Mouse (Mus musculus) midbrain, embryonic 11.5 days (tissue): ENCODE measurements around the gene Specc1. TPM values are rescaled to one million over a fixed set of nuclear protein-coding genes. Genes with fewer than 3 reads are reported as not detected.
A peak's percentile ranks its signal among the peaks of the same experiment; 100 is the strongest.

Experiments
- ATAC-seq: fragments of 200-750 bp; cut with Nextera tagmentation; 2 replicates; pipeline ENCODE4 v1.8.0; 2017; ENCODE audit warnings: moderate TSS enrichment, moderate library complexity; ENCODE audit not compliant: low FRiP score
- DNase-seq: peaks from one replicate; pipeline ENCODE4 v3.0.0; 2015; ENCODE audit warnings: low spot score; ENCODE audit errors: missing footprints
- H3K27ac ChIP-seq: fragments of 300-500 bp; sonication (generic); 2 replicates; pipeline ENCODE4 v1.5.1; 2014; ENCODE audit warnings: low read depth, low read length
- H3K27me3 ChIP-seq: fragments of 300-500 bp; sonication (generic); 2 replicates; pipeline ENCODE4 v1.6.1; 2014; ENCODE audit warnings: mild to moderate bottlenecking, low read length, moderate library complexity, mixed read lengths; ENCODE audit not compliant: control insufficient read depth, insufficient read depth
- H3K36me3 ChIP-seq: fragments of 300-500 bp; sonication (generic); 2 replicates; pipeline ENCODE4 v1.6.1; 2014; ENCODE audit warnings: mild to moderate bottlenecking, low read length, moderate library complexity, mixed read lengths; ENCODE audit not compliant: control insufficient read depth, insufficient read depth
- H3K4me1 ChIP-seq: fragments of 300-500 bp; sonication (generic); 2 replicates; pipeline ENCODE4 v1.6.1; 2014; ENCODE audit warnings: low read length; ENCODE audit not compliant: control insufficient read depth, insufficient read depth
- H3K4me2 ChIP-seq: fragments of 300-500 bp; sonication (generic); 2 replicates; pipeline ENCODE4 v1.6.1; 2014; ENCODE audit warnings: mild to moderate bottlenecking, moderate library complexity
- H3K4me3 ChIP-seq: fragments of 300-500 bp; sonication (generic); 2 replicates; pipeline ENCODE4 v1.5.1; 2014; ENCODE audit warnings: low read depth, low read length
- H3K9ac ChIP-seq: fragments of 300-500 bp; sonication (generic); 2 replicates; pipeline ENCODE4 v1.6.1; 2014; ENCODE audit warnings: low read length
- H3K9me3 ChIP-seq: fragments of 300-500 bp; sonication (generic); 2 replicates; pipeline ENCODE4 v1.6.1; 2016; ENCODE audit warnings: low read length; ENCODE audit not compliant: control insufficient read depth
- WGBS: fragments of 180-500 bp; shearing (Covaris S2); extraction: QIAGEN DNeasy Blood & Tissue Kit; methylation state at CpG from one replicate; pipeline ENCODE4 v1.1.7; 2014; 5-methylcytosine and 5-hydroxymethylcytosine counted together
- polyA plus RNA-seq: library from polyadenylated mRNA; unstranded; fragments of >200 nt; fragmentation: Nextera tagmentation; extraction: Ambion mirVana; gene quantifications from 2 replicates; pipeline ENCODE4 v1.2.1, GENCODE M21; 2014

Specc1 gene
- polyA plus RNA-seq, 1 experiment from 2014 or later = 15.8 TPM

DNA sequence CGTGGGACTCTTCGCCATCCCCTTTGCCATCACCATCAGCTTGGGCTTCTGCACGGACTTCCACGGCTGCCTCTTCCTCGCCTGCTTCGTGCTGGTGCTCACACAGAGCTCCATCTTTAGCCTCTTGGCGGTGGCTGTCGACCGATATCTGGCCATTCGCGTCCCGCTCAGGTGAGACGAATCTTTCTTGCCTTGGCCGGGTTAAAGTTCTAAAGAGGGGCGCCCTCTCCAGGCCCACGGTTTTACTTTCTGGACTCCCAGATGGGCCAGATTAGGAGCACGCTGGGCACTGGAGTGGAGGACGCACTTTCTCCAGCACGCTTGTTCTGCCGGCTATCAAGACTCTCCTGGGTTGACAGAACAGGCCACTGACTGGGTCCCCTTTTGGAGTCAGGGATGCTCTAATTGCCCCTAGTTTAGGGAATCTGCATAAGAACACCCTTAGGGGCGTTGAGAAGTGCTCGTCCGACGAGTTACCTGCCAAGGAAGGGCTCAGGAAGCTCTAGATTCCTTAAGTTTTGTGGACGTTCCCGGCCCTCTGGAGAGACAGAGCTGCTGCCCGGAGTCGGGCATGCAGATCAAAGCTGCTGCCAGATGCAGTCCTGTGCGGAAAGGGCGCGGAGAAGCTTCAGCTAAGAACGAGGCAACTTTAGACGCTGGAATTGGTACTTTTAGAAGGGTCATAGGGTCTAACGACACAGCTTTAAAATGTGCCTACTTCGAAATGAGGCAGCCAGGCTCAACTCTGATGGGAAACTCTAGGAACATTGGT lies 292.9 kb downstream of the Specc1 start:
- ATAC-seq = peak; percentile 10
- DNase-seq = peak; percentile 96

DNA sequence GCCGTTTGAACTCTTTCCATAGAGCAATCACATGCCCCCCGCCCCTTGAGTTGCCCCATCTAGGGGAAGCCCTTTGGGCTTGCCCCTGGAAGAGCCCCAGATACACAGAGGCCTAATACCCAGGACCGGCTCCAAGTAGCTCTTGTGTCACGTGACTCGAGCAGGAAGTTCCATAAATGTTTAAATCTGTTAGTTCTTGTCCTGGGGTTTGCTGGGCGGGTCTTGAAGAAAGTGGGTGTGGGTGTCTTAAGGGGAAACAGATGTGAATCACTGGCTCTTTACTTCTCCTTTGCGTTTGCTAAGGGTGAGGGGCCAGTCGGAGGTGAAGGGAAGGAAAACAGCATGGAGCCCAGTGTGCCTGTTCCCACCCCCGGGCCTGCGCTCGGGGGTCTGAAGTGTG lies 294.5 kb downstream of the Specc1 start:
- H3K4me2 ChIP-seq = peak overlapping the region; percentile 4; the same call in 1 of the 2 replicates
- peak; percentile 87 for DNase-seq

More for the DNA sequence above, 292.9 kb downstream of the Specc1 start:
- Histone ChIP-seq H3K4me1 (peaks cover 6% of the 10 kb centered on the region; the same call in 1 of the 2 replicates), H3K4me3 (peak overlapping the region; percentile 45), H3K9me3 (no peaks in the 10 kb centered on the region), H3K9ac (peak overlapping the region; percentile 37), H3K27me3 (peaks cover 27% of the 10 kb centered on the region), H3K4me2 (peak overlapping the region; percentile 99), H3K27ac (no peak overlapping the region), H3K36me3 (no peaks in the 10 kb centered on the region)
- WGBS = 3% methylated on average over 35 of the region's 35 CpGs

DNA sequence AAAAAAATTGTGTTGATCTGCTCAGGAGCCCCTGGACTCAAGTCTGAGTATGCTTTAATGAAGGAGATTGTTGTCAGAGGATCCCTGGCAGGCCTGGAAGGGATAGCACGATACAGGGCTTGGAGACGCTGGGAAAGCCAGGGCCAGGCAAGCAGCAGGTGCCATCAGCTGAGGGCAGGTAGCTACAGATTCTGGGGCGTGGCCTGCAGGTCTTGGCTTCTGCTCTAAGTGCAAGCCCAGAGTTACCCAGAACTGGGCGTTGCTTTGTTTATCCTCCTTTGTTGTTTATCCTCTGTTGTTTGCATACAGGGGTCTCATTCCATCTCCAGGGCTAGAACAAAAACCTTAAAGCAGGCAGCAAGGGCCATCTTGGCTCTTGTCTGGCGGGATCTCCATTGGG lies 296.8 kb downstream of the Specc1 start:
- Histone ChIP-seq H3K9me3 (no peaks in the 10 kb centered on the region), H3K4me1 (0 out of 2 replicates have a peak, but pooled peaks cover 3% of the 10 kb centered on the region), H3K27me3 (peaks cover 20% of the 10 kb centered on the region), H3K36me3 (no peaks in the 10 kb centered on the region), H3K4me2 (no peak overlapping the region), H3K9ac (no peak overlapping the region), H3K4me3 (no peak overlapping the region), H3K27ac (no peak overlapping the region)
- no peak for DNase-seq
- ATAC-seq = no peak
- 79% methylated on average over 5 of the region's 5 CpGs for WGBS

More for the DNA sequence above, 294.5 kb downstream of the Specc1 start:
- Histone ChIP-seq H3K4me3 (no peak overlapping the region), H3K9ac (no peak overlapping the region), H3K27me3 (peaks cover 27% of the 10 kb centered on the region), H3K27ac (no peak overlapping the region), H3K4me1 (peaks cover 6% of the 10 kb centered on the region; the same call in 1 of the 2 replicates), H3K36me3 (no peaks in the 10 kb centered on the region), H3K9me3 (no peaks in the 10 kb centered on the region)
- WGBS = 73% methylated on average over 11 of the region's 11 CpGs
- no peak for ATAC-seq

DNA sequence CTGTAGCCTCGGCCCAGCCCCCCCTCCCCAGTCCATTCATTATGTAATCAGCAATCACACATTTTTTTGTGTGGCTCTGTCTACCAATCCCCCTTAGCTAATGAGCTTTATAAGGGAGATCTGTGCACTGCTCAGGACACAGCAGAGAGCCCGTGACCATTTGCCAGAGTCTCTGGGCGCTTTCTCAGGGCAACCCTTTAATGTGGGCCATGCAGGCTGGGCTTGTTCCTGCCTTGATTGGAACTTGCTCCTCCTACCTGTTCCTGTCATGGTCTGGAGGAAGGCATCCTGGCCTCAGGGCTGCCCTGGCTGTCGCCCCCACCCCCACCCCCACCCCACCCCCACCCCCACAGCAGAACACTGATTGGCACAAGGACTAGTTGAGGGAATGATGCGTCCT lies 302.7 kb downstream of the Specc1 start:
- Histone ChIP-seq H3K27me3 (no peaks in the 10 kb centered on the region), H3K9ac (no peak overlapping the region), H3K4me1 (no peaks in the 10 kb centered on the region), H3K4me2 (no peak overlapping the region), H3K27ac (no peak overlapping the region), H3K9me3 (no peaks in the 10 kb centered on the region), H3K4me3 (no peak overlapping the region), H3K36me3 (no peaks in the 10 kb centered on the region)
- 56% methylated on average over 5 of the region's 5 CpGs for WGBS
- ATAC-seq = no peak
- DNase-seq = peak; percentile 80

DNA sequence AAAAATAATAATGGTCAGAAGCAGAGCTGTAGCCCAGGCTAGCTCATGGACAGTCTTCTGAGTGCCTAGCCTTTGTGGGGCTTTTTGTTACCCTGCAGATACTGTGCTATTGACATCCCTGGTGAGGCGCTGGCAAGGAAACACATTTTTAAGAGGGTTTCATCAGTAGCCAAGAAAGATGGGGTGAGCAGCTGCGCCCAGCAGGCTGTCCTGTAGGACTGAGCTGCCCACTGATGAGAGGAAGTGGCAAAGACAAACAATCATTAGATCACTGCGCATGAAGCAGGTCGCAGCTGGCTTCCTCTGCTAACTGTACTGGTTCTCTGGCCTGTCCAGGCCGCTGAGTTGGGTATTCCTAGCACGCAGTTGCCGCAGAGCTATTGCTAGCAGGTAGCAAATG lies 307.0 kb downstream of the Specc1 start:
- no peaks in the 10 kb centered on the region for H3K27me3 ChIP-seq
- no peak overlapping the region for H3K4me3 ChIP-seq
- H3K27ac ChIP-seq = no peak overlapping the region
- DNase-seq (peak; percentile 57), ATAC-seq (no peak)
- H3K4me2 ChIP-seq = no peak overlapping the region
- peaks cover 8% of the 10 kb centered on the region for H3K4me1 ChIP-seq
- H3K9me3 ChIP-seq = no peaks in the 10 kb centered on the region
- H3K9ac ChIP-seq = no peak overlapping the region
- 84% methylated on average over 7 of the region's 7 CpGs for WGBS
- H3K36me3 ChIP-seq = no peaks in the 10 kb centered on the region

DNA sequence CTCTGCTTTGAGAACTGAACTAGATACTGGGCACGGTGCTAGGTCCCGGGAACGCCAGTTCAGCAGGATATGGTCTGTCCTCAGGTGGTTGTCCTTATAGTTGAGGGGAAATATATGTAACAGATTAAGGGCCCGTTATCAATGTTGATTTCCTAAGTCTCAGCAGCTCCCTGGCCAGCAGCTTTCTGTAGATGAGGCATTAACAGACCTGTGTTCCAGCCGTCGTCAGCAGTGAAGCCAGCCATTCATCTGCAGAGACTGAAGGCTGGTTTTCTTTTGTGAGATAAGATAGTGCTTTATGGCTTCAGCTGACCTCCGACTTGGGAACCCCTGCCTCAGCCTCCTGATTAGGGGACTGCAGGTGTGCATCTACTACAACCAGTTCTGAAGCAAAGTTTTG lies 307.5 kb downstream of the Specc1 start:
- H3K4me1 ChIP-seq = peaks cover 8% of the 10 kb centered on the region
- H3K4me3 ChIP-seq = no peak overlapping the region
- no peak overlapping the region for H3K4me2 ChIP-seq
- no peaks in the 10 kb centered on the region for H3K27me3 ChIP-seq
- peak; percentile 60 for DNase-seq
- no peaks in the 10 kb centered on the region for H3K36me3 ChIP-seq
- H3K9ac ChIP-seq = no peak overlapping the region
- H3K27ac ChIP-seq = no peak overlapping the region
- ATAC-seq = no peak
- no peaks in the 10 kb centered on the region for H3K9me3 ChIP-seq
- 70% methylated on average over 7 of the region's 7 CpGs for WGBS

DNA sequence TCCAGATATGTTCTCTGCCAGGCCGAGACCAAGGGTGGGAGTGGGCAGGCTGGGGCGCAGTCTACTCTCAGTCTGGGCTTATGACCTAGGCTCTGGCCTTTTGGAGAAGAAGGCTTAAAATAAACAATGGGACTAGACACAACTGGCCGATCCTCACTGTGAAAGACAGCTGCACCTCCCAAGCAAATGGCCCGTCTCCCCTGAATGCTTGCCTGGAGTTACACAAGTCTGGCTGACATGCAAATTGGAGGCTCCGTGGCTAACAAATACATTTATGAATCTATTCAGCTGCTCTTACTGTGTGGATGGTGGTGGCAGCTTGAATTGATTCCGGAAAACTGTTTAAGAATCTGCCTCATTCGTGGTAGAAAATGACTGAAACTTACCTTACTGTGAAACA lies 309.1 kb downstream of the Specc1 start:
- H3K27ac ChIP-seq = no peak overlapping the region
- H3K9ac ChIP-seq = 0 out of 2 replicates have a peak overlapping the region, but pooled peaks have one; percentile 21
- no peak overlapping the region for H3K4me2 ChIP-seq
- H3K27me3 ChIP-seq = no peaks in the 10 kb centered on the region
- no peaks in the 10 kb centered on the region for H3K36me3 ChIP-seq
- peaks cover 8% of the 10 kb centered on the region for H3K4me1 ChIP-seq
- no peak for DNase-seq
- WGBS = 56% methylated on average over 7 of the region's 7 CpGs
- no peaks in the 10 kb centered on the region for H3K9me3 ChIP-seq
- H3K4me3 ChIP-seq = no peak overlapping the region
- no peak for ATAC-seq

DNA sequence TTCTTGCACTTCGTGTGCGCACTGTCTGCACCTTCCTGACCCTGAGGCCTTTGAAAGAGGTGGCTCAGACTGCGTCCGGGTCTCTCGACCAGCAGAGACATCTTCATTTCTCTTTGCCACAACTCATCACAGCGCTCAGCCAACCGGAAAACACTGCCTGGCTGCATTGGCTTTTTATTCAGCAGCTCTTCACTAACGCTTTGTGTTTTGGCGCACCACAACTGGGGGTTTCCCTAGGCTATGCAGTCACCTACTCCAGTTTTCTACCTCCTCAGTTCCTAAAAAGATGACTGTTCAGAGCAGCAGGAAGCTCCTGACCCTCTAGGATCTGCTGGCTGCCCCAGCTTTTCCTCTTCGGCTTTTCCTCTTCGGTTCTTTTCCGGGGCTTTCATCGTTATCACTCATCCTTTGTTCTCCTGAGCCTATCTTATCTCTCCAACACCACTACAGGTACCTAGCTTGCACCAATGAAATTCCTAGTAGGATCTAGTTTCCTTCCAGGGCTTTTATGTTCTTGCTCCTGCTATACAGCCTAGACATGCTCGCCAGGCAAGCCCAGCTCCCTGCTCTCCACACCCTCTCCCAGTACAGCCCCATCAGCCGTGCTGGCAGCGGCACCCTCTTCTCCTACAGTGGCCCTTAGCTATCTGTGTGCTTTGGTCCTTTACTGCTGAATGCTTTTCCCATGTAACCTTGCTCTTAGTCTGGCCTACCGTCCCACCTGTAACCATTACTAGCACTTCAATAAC lies 310.1 kb downstream of the Specc1 start:
- H3K36me3 ChIP-seq = no peaks in the 10 kb centered on the region
- H3K9ac ChIP-seq = no peak overlapping the region
- H3K9me3 ChIP-seq = no peaks in the 10 kb centered on the region
- DNase-seq = no peak
- WGBS = 44% methylated on average over 17 of the region's 17 CpGs
- H3K27me3 ChIP-seq = no peaks in the 10 kb centered on the region
- no peak overlapping the region for H3K27ac ChIP-seq
- peaks cover 8% of the 10 kb centered on the region for H3K4me1 ChIP-seq
- no peak overlapping the region for H3K4me2 ChIP-seq
- ATAC-seq = no peak
- no peak overlapping the region for H3K4me3 ChIP-seq

DNA sequence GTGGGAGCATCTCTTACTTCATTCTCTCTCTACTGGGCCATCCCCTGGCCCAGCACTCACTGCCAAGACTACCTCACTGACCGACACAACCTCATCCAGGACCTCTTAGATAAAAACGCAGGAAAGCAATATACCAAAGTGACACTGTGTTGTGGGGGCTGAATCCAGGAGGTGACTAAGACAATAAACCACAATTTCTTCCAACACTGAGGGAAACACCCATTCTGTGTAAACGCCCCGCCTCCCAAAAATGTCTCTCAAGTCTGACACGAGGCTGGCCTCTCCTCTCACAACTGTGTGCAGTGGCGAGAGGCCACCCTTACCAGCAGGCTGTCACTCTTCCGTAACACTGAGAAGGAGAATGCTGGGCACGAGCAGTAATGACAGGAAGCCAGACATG lies 311.8 kb downstream of the Specc1 start:
- DNase-seq (no peak), ATAC-seq (no peak)
- Histone ChIP-seq H3K4me2 (no peak overlapping the region), H3K4me3 (no peak overlapping the region), H3K9me3 (no peaks in the 10 kb centered on the region), H3K27ac (no peak overlapping the region), H3K36me3 (no peaks in the 10 kb centered on the region), H3K27me3 (no peaks in the 10 kb centered on the region), H3K4me1 (peaks cover 8% of the 10 kb centered on the region), H3K9ac (no peak overlapping the region)
- 79% methylated on average over 8 of the region's 8 CpGs for WGBS
